Mouse (Mus musculus) E14TG2a.4 (cell line): Measurements from ENCODE around the gene Syngap1.

Experiments used
- CTCF ChIP-seq: conservative IDR thresholded peaks from 2 replicates; pipeline ENCODE4 v1.5.1; 2014; ENCODE audit warnings: low read length
- NANOG ChIP-seq: IDR thresholded peaks from 2 replicates; pipeline ENCODE4 v1.6.1; 2014; ENCODE audit warnings: borderline replicate concordance, low read length, mixed read lengths
- POU5F1 ChIP-seq: IDR thresholded peaks from 2 replicates; pipeline ENCODE4 v1.6.1; 2014; ENCODE audit warnings: low read length, borderline replicate concordance

GRCm38 (mm10) chr17:27008277-27008676 is 67.2 kb downstream of the Syngap1 start:
- TF ChIP-seq CTCF (no peak), NANOG (no peak), POU5F1 (no peak)
